Mouse (Mus musculus): ENCODE measurements around the gene Mical2. TPM values are rescaled to one million over a fixed set of nuclear protein-coding genes. Genes with fewer than 3 reads are reported as not detected.

Mical2 gene
- polyA plus RNA-seq, 1 experiment = 6.6 TPM

DNA sequence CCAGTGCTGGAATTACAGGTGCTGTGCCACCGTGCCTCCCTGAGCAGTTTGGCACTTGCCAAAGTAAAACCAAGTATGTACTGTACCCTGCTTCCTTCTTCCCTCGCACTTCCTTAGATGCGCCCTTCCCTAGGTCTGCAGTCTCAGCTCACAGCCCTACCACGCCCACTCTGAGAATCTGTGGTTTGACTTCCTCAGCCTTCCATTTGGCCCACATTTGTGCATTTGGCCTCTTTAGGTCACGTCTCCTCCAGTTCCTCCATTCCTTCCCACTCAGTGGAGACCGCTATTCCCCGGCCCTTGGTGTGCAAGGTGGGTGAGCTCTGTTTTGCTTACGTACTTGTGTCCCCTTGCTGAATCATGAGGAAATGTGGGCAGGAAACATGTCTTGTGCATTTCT lies 59.9 kb downstream of the Mical2 start:
- peaks cover 5% of the 10 kb centered on the region; the same call in 1 of the 2 replicates for H3K4me1 ChIP-seq (ENCODE audit: control insufficient read depth, insufficient read depth, low read length)
- no peaks in the 10 kb centered on the region for H3K27me3 ChIP-seq (replicated peaks; ENCODE audit: control insufficient read depth, insufficient read depth, low read length)
- no peak for DNase-seq
- no peak for TF ChIP-seq POLR2A (IDR thresholded peaks at IDR 0.05; ENCODE audit: low read depth, low read length)
- TF ChIP-seq CTCF (conservative IDR thresholded peaks at IDR 0.05; ENCODE audit: insufficient read depth, insufficient read length, low read depth, low read length) = no peak
- H3K36me3 ChIP-seq (ENCODE audit: control insufficient read depth, insufficient read depth, low read length) = no peaks in the 10 kb centered on the region
- H3K4me3 ChIP-seq (ENCODE audit: insufficient read depth, low read depth, low read length) = no peak overlapping the region
- H3K27ac ChIP-seq (ENCODE audit: insufficient read depth, low read depth, low read length) = no peak overlapping the region
- WGBS = 80% methylated on average over 8 of the region's 8 CpGs

DNA sequence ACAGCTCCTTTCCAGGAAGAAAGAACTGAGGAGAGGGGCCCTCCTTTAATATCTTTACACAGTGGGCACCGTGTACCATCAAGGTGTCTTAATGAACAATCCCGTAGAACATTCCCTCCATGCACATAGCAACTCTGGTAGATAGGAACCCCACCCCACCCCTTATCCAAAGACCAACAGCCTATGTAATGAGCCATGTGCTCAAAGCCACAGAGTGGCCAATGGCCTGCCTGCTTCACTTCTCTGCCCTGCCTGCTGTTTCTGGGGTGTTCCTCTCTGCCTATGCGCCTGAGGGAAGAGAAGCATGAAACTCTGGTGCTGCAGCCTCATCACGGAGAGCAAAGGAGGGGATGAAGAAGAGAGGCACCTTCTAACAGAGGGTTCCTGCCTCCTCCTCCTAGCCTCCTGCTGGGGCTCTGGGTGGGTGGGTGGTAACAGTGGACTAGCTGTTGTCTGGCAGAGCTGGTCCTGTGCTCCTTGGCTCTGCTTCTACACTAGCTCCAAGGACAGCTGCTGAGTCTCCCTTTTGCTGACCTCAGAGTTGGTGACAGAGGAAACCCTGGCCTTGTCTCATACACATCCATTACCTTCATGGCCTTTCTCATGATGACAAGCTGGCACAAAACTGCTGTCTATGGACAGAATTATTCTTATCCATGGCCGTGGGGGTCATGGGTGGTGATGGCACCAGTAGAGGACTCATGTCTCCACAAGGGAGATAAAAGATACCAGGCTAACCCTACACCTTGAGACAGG lies 62.9 kb downstream of the Mical2 start:
- no peak for TF ChIP-seq POLR2A (IDR thresholded peaks at IDR 0.05; ENCODE audit: low read depth, low read length)
- no peak for TF ChIP-seq CTCF (conservative IDR thresholded peaks at IDR 0.05; ENCODE audit: insufficient read depth, insufficient read length, low read depth, low read length)
- WGBS = 98% methylated on average over 5 of the region's 5 CpGs
- H3K4me1 ChIP-seq (ENCODE audit: control insufficient read depth, insufficient read depth, low read length) = peaks cover 5% of the 10 kb centered on the region; the same call in 1 of the 2 replicates
- no peaks in the 10 kb centered on the region for H3K27me3 ChIP-seq (replicated peaks; ENCODE audit: control insufficient read depth, insufficient read depth, low read length)
- no peak for DNase-seq
- no peaks in the 10 kb centered on the region for H3K36me3 ChIP-seq (ENCODE audit: control insufficient read depth, insufficient read depth, low read length)
- no peak overlapping the region for H3K27ac ChIP-seq (ENCODE audit: insufficient read depth, low read depth, low read length)
- no peak overlapping the region for H3K4me3 ChIP-seq (ENCODE audit: insufficient read depth, low read depth, low read length)

DNA sequence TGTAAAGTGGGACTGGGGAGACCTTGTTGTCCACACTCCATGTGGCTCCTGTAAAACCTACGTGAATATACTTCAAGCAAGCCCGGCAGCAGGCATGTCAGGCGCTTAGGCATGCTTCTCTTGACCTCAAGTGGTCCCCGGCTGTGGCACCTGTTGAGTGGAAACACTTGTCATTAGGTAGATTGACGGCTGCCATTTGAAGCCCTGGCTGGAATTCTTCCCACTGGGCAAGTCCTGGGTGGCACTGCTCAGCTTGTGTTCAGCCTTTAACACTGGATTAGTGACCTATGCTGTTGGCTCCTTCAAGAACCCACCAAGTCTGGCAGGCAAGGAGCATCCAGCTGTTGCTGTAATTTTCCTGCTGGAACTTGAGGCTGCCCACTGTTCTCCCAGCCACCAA lies 63.9 kb downstream of the Mical2 start:
- no peak for DNase-seq
- Histone ChIP-seq H3K27ac (ENCODE audit: insufficient read depth, low read depth, low read length) (no peak overlapping the region), H3K27me3 (replicated peaks; ENCODE audit: control insufficient read depth, insufficient read depth, low read length) (no peaks in the 10 kb centered on the region), H3K4me3 (ENCODE audit: insufficient read depth, low read depth, low read length) (no peak overlapping the region), H3K4me1 (ENCODE audit: control insufficient read depth, insufficient read depth, low read length) (peaks cover 5% of the 10 kb centered on the region; the same call in 1 of the 2 replicates), H3K36me3 (ENCODE audit: control insufficient read depth, insufficient read depth, low read length) (no peaks in the 10 kb centered on the region)
- TF ChIP-seq POLR2A (IDR thresholded peaks at IDR 0.05; ENCODE audit: low read depth, low read length) (no peak), CTCF (conservative IDR thresholded peaks at IDR 0.05; ENCODE audit: insufficient read depth, insufficient read length, low read depth, low read length) (no peak)
- 82% methylated on average over 5 of the region's 5 CpGs for WGBS

- Histone ChIP-seq H3K4me1 (ENCODE audit: control insufficient read depth, insufficient read depth, low read length) (peaks cover 5% of the 10 kb centered on the region; the same call in 1 of the 2 replicates), H3K36me3 (ENCODE audit: control insufficient read depth, insufficient read depth, low read length) (no peaks in the 10 kb centered on the region), H3K27ac (ENCODE audit: insufficient read depth, low read depth, low read length) (no peak overlapping the region), H3K4me3 (ENCODE audit: insufficient read depth, low read depth, low read length) (no peak overlapping the region), H3K27me3 (replicated peaks; ENCODE audit: control insufficient read depth, insufficient read depth, low read length) (no peaks in the 10 kb centered on the region)
- no peak for TF ChIP-seq CTCF (conservative IDR thresholded peaks at IDR 0.05; ENCODE audit: insufficient read depth, insufficient read length, low read depth, low read length)
- TF ChIP-seq POLR2A (IDR thresholded peaks at IDR 0.05; ENCODE audit: low read depth, low read length) = no peak
- 65% methylated on average over 4 of the region's 4 CpGs for WGBS
- DNase-seq = no peak
Observed at GRCm38 (mm10) chr7:112289990-112290389, 64.3 kb downstream of the Mical2 start.

DNA sequence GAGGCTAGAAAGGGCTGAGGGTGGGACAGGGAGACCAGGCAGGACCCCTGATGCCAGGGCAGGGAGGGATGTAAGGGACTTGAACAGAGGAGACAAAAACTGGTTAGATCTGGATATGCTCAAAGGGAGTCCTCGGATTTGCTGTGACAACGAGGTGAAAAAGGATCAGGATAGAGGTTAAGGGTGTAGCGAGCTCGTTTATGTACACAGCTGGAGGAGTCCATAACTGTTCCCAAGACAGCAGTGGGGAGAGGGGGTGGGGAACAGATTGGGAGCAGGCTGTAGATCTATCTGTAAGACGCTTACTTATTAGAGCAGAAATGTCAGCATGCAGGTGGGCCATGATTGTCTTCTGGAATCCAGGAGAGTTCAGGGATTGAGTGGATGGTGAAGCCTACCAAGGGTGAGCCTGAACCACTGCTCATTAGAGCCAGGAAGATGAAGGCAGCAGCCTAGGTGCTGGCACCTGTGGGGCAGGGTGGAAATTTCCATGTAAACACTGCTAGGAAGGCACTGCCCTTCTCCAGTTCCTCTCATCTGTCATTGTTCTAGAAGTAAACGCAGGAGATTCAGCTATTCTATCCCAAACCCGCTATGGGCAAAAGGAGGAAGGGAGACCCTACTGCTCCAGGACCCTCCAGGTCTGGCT lies 67.9 kb downstream of the Mical2 start:
- no peak for DNase-seq
- WGBS = 65% methylated on average over 7 of the region's 7 CpGs
- no peaks in the 10 kb centered on the region for H3K27me3 ChIP-seq (replicated peaks; ENCODE audit: control insufficient read depth, insufficient read depth, low read length)
- no peak overlapping the region for H3K4me3 ChIP-seq (ENCODE audit: insufficient read depth, low read depth, low read length)
- no peaks in the 10 kb centered on the region for H3K36me3 ChIP-seq (ENCODE audit: control insufficient read depth, insufficient read depth, low read length)
- H3K4me1 ChIP-seq (ENCODE audit: control insufficient read depth, insufficient read depth, low read length) = no peaks in the 10 kb centered on the region; the same call in 1 of the 2 replicates
- no peak for TF ChIP-seq CTCF (conservative IDR thresholded peaks at IDR 0.05; ENCODE audit: insufficient read depth, insufficient read length, low read depth, low read length)
- no peak for TF ChIP-seq POLR2A (IDR thresholded peaks at IDR 0.05; ENCODE audit: low read depth, low read length)
- no peak overlapping the region for H3K27ac ChIP-seq (ENCODE audit: insufficient read depth, low read depth, low read length)

GRCm38 (mm10) chr7:112295426-112296221 lies 70.0 kb downstream of the Mical2 start:
- no peaks in the 10 kb centered on the region for H3K27me3 ChIP-seq (replicated peaks; ENCODE audit: control insufficient read depth, insufficient read depth, low read length)
- H3K36me3 ChIP-seq (ENCODE audit: control insufficient read depth, insufficient read depth, low read length) = no peaks in the 10 kb centered on the region
- 74% methylated on average over 8 of the region's 8 CpGs for WGBS
- no peak for DNase-seq
- H3K4me3 ChIP-seq (ENCODE audit: insufficient read depth, low read depth, low read length) = no peak overlapping the region
- TF ChIP-seq POLR2A (IDR thresholded peaks at IDR 0.05; ENCODE audit: low read depth, low read length) (no peak), CTCF (conservative IDR thresholded peaks at IDR 0.05; ENCODE audit: insufficient read depth, insufficient read length, low read depth, low read length) (no peak)
- H3K27ac ChIP-seq (ENCODE audit: insufficient read depth, low read depth, low read length) = no peak overlapping the region
- peaks cover 5% of the 10 kb centered on the region; the same call in 1 of the 2 replicates for H3K4me1 ChIP-seq (ENCODE audit: control insufficient read depth, insufficient read depth, low read length)
